7 mouse cellular contexts compared by ENCODE assay signal in genomic region chrX:51018786-51019179, GRCm38 (mm10). TPM values are rescaled to one million over a fixed set of nuclear protein-coding genes. Genes with fewer than 3 reads are reported as not detected.
DNase-seq lines count a peak whose midpoint lies in the region; ATAC-seq and TF ChIP-seq lines count a peak whose summit lies in the region.

No protein-coding gene starts in this region.

- peak overlapping the region; percentile 83 for H3K4me3 ChIP-seq in cortical plate, adult 2 months (ENCODE audit: insufficient read depth, low read length)

- TF ChIP-seq POLR2A in cortical plate, adult 2 months (IDR thresholded peaks at IDR 0.05; ENCODE audit: extremely low read depth, insufficient read depth, low read length): no peak

- no peak for TF ChIP-seq CTCF in cortical plate, adult 2 months (IDR thresholded peaks at IDR 0.05; ENCODE audit: extremely low read depth, insufficient read depth, low read length)

- peak overlapping the region; percentile 80; the same call in 1 of the 2 replicates for H3K27ac ChIP-seq in cortical plate, adult 2 months (ENCODE audit: insufficient read depth, low read length)

- peak; percentile 74 for ATAC-seq in inflammation-experienced regulatory T-cells, adult 6 months

- intact Hi-C loops in left cerebral cortex, postnatal 25 days (cut with DNase I): no loop called here

- DNase-seq in adrenal gland, adult 18-20 months (ENCODE audit: low spot score in 2 of 2): peak; percentile 56 to 61
- DNase-seq in gastrocnemius, postnatal 10 days: peak; percentile 69
- peak; percentile 37 to 61 for DNase-seq in left cerebral cortex, postnatal 25 days (ENCODE audit: low spot score in 2 of 2)
- DNase-seq in mesoderm, embryonic 11.5 days (ENCODE audit: low read depth, low spot score): peak; percentile 84
- peak; percentile 51 for DNase-seq in right cerebral cortex, postnatal 4 days

- H3K4me1 ChIP-seq in cortical plate, adult 2 months (ENCODE audit: control insufficient read depth, insufficient read depth, low read length): no peaks in the 10 kb centered on the region

RNA-seq across cellular contexts. Expression of gene Rap2c, which starts 1.0 kb away (rescaled TPM):
- total RNA-seq in adrenal gland, adult 18-20 months (2021): 10 to 100 TPM; 24.9 to 30.6 TPM
- polyA plus RNA-seq in cortical plate, adult 2 months (2012; rRNA removed): 16.5 and 18.5 TPM in 2 replicates
- 10 to 100 TPM; 37.2 to 37.3 TPM for total RNA-seq in gastrocnemius, postnatal 10 days (2021)
- polyA plus RNA-seq in inflammation-experienced regulatory T-cells, adult 6 months (2017; shearing (Covaris generic)): 10 to 100 TPM; 22.3 to 35.1 (median 25.3) TPM
- 10 to 100 TPM; 26.1 to 27.8 TPM for total RNA-seq in left cerebral cortex, postnatal 25 days (2021)

Comparison
In these comparisons a context has a peak if more than half of its experiments do, and no peak if none do; other contexts are left out.
1. Peak in every context shown above with its lines: DNase-seq, ATAC-seq, H3K4me3 ChIP-seq and H3K27ac ChIP-seq.